Mouse (Mus musculus) monocyte, adult 5-6 weeks (primary cell): ENCODE results near the gene Fkbp14. TPM values are rescaled to one million over a fixed set of nuclear protein-coding genes. Genes with fewer than 3 reads are reported as not detected.

ENCODE experiments used
- ATAC-seq: fragments of 153-309, 156-312 bp; replicated peaks from 2 replicates; pipeline ENCODE4 v1.8.0; 2017; ENCODE audit warnings: mild to moderate bottlenecking; ENCODE audit not compliant: low TSS enrichment, insufficient number of reproducible peaks, severe bottlenecking, poor library complexity, low FRiP score
- total RNA-seq: library from RNA; stranded (forward); fragments of 200-1000, 200-491, 200-594 nt; gene quantifications from 3 replicates; pipeline ENCODE4 v1.2.3, GENCODE M21; 2017

Gene Fkbp14
- total RNA-seq: 0.58 TPM in 1 of 3 replicates, not detected in the others

DNA sequence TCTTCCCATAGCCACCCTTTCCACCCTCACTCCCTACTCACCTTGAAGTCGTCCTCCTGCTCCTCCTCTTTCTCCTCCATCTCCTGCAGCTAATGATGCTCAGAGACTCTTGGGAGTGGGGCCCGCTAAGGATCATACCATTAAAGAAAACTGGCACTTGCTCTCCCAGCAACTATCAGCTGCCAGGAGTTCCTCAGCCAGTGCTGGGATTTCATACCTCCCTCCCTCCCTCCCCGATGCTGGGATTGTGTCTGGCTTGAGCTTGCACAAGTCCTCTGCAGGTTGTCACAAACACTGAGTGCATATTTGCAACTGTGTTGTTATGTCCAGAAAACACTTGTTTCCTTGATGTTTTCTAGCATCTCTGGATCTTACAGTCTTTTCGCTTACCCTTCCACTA is at the start of gene Fkbp14:
Fkbp14 (minus strand) TSS at position 101 of the 400 bp plus-strand sequence.
- ATAC-seq: no peak

DNA sequence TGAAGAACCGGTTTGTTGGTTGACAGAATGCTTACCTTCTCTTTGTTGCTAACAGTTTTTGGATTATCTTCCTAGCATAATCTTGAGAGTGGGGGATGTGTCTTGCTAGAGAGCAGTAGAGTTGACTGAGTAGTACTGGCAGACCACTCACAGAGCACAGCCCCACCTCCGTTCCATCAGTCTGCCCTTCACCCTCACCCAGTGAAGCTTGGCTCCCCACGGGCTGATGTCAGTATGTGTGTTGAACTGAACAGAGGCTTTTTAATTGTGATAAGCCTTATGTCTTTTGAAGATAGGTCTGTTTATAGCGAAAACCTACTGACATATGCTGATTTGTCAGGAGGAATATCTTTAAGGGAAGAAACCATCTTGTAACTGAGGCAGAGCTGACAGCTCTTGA is 46.1 kb upstream of the Fkbp14 start:
- no peak for ATAC-seq

DNA sequence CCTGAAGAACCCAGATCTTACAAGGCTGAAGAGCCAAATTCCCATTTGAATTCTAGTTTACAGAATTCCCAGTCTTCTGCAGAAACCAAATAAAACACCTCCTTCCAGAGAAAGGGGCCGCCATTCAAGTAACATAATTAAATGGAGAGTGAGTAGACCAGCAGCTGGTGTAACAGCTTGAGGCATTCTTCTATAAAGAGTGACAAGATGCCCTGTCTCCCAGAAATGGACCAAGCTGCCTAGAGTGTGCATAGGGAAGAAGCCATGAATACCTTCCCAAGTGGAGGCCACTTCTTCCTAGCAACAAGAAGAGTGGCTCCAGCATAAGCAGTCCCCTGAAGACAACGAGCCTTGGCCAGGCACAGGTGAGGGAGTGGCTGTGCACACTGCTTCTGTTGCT is 44.8 kb upstream of the Fkbp14 start:
- no peak for ATAC-seq

DNA sequence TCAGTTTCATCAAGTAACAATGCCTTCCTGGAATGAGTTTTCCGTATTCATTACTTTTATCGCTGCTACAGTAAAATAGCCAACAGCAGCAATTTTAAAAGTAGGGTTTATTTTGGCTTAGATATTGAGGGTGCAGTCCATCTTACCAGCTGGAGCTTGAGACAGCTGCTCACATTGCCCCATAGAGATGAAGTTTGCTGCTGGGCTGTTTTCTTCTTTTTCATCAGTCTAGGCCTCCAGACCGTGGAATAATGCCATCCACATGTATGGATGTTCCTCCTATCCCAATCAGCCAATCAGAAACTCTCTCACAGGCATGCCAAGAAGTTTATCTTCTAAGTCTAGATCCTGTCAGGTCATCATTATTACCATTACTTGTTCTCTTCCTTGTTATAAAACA is 42.8 kb upstream of the Fkbp14 start:
- ATAC-seq: no peak

DNA sequence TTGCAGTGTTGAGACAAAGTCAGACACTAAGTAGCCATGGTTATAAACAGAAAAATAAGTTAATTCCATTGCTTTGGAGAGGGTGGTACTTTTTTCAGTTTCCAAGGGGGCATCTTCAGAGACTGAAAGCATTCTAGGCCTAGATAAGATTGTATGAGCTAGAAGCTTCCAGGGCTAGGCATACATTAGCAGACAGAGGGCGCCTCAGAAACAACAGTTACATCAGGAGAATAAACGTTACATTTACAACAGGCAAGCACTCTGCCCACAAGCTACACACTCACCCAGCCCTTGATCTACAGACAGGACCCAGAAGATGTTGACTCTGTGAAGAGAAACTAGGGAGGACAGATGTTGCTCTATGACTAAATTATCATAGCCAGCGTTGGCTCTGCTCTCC is 34.4 kb upstream of the Fkbp14 start:
- no peak for ATAC-seq

DNA sequence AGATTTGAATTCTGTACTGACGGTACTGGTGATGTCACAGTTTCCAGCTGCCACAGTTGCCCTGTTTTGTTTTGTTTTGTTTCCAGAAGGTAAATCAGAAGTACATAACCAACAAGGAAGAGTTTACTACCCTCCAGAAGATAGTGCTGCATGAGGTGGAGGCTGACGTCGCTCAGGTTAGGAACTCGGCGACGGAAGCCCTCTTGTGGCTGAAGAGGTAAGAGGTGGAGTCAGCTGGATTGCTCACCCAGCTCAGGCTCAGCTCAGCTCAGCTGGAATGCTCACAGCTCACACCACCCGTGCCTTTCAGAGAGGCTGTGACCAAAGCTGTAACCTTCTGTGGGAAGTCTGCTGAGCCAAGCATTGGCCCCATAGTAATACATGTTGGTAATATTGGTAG is 32.6 kb upstream of the Fkbp14 start:
- ATAC-seq: no peak

DNA sequence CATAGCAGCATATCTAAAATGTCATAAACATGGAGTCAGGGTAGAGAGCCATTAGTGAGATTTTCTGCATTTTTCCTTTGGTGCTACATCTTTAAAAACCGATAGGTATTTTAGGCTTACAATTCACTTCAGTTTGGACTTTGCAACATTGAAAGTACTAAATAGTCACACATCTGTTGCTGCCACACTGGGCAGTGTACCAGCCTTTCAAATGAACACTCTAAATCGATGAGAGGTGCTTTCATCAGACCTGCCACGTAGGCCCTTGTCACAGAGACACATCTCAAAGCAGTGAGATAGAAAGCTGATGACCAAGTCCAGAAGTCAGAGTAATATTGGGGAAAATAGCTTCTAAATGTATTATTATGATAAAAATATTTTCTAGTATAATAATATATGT is 31.3 kb upstream of the Fkbp14 start:
- ATAC-seq: no peak

DNA sequence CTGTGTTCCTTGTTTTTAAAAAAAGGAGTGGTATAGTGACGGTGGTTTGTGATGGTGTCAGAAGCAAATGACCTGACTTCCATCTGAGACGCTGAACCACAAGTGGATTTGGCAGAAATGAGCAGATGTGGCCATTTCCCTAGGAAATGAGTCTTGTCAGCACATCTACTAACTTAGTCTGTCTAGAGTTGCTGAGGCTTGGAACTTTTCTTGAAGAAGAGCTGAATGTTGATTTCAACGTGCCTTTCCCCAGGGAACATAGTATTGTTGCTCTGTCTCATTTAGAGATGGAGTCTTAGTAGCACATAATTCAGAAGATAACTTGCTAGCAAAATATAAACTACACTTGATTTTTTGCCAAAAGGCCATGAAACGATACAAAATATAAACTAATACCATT is 23.2 kb upstream of the Fkbp14 start:
- ATAC-seq: no peak

DNA sequence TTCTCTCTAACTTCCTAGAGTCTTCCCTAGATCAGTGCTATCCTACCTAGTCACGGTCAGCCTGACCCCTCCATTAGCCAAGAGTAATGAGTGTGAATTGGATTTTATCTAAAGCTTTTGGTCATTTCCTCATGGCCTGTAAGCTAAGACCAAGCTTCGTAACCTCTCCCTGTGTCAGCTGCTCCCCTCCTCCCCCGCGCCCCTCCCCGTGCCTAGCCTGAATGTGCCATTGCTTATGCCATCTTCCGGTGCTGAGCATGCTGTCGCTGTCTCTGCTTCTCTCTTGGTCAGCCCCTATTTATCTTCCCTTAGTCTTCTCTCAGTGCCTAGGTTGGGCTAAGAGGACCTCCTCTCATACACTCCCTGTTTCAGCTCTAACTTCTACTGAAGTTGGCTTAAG is 22.4 kb upstream of the Fkbp14 start:
- ATAC-seq: no peak

DNA sequence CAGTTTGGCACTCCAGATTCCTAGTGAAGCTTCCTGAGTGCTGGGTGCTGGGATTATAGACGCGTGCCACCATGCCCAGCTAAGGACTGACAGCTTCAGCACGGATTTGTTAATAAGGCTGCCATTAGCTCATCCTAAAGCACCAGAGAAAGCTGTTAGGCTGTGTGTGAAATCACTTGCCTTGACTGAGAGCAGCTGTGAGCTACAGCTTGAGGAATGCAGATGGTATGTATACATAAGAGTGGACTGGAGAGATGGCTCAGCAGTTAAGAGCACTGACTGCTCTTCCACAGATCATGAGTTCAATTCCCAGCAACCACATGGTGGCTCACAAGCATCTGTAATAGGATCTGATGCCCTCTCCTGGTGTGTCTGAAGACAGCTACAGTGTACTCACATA is 20.3 kb upstream of the Fkbp14 start:
- no peak for ATAC-seq

DNA sequence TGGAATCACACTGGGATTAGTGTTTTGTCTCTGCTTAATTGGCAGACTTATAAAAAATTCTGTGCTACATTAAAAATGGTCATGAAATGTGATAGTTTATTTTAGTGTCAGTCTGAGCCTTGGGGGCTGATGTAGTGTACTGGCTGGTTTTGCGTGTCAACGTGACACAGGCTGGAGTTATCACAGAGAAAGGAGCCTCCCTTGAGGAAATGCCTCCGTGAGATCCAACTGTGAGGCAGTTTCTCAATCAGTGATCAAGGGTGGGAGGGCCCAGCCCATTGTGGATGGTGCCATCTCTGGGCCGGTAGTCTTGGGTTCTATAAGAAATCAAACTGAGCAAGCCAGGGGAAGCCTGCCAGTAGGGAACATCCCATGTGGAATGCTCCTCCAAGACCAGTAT is 9.1 kb upstream of the Fkbp14 start:
- ATAC-seq: no peak

DNA sequence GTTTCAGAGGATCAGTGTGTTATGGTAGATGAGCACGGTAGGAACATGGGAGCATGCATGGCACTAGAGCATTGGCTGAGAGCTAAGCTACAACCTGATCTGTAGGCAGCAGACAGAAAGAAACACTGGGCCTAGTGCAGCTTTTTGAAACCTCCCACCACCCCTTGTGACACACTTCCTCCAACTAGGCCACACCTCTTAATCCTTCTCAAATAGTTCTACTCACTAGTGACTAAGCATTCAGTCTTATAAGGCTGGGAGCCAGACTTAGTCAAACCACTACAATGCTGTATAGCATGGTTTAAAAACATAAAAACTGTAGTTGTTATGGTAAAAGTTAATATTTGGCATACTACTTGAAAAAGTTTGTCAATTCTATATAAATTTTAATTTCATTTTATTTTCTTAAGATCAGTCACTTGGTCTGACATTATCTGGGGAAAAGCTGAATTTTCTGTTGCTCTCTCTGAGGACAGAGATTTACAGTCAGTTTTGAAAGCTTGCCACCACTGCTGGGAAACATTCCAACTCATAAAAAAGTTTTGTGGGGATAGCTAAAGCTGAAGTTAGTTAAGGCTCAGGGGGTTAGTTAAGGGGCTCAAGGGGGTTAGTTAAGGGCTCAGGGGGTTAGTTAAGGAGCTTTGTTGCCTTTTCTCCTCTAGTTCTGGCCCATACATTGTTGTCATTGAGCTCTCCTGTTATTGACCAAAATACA is 7.0 kb upstream of the Fkbp14 start:
- ATAC-seq: no peak

DNA sequence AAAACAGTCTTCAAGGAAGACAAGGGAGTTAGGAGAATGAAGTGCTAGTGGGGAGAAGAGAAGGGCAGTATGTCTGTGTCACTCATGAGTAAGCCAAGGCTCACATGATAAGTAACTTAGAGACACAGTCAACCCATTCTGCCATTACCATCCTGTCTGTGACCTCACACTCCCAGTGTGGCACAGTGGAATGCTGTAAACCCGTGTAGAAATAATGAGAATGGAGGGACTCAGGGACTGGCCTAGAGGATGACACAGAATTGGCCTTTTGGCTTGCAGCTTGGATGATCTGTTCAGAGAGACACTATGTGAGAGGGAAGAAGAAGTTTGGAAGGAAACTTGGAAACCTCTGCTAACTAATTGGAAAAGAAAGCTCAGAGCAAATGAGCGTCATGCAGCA is 5.8 kb upstream of the Fkbp14 start:
- ATAC-seq: no peak

DNA sequence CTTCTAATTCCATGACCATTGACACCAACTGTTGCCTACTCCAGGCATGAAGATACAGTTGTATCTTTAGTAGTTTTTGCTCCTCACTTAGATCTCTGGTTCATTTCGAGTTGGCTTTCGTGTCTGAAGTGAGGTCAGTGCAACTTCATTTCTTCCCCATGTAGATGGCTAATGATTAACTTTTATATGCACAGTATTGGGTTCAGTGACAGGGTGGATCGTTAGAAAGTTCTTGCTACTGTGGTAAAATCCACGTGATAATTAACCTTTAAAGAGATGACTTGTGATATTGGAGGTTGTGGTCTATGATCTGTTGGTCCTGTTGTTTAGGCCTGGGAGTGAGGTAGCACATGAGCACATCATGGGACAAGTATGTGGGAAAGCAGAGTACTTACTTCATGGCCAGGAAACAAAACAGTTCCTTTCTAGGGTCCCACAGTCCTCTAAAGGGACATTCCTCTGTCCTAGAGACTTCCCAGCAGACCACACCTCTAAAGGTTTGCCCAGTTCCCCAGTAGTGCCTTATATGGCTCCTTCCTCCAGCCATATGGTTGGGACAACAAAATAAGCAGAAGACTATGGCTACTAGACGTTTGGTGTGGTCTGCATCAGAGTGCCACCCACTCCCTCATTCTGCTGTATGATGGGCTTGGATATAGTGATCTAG is 3.7 kb upstream of the Fkbp14 start:
- no peak for ATAC-seq

DNA sequence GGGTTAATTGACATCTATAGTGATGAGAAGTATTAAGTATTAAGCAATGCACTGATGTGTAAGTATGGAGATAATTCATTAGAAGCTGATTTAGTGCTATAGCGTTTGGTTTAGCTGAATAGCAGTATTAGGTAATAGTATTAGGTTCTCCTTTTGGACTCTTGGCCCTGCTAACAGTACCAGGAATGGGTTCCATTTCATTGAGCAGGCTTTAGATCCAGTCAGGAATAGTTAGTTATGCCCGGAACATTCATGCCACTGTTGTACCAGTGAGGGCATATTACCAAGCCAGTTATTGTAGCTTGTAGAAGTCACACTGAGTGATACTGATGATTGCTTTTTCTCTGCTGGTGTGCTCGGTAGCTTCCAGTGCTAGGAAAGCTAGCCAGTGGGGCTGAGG is 603 bp upstream of the Fkbp14 start:
- no peak for ATAC-seq

DNA sequence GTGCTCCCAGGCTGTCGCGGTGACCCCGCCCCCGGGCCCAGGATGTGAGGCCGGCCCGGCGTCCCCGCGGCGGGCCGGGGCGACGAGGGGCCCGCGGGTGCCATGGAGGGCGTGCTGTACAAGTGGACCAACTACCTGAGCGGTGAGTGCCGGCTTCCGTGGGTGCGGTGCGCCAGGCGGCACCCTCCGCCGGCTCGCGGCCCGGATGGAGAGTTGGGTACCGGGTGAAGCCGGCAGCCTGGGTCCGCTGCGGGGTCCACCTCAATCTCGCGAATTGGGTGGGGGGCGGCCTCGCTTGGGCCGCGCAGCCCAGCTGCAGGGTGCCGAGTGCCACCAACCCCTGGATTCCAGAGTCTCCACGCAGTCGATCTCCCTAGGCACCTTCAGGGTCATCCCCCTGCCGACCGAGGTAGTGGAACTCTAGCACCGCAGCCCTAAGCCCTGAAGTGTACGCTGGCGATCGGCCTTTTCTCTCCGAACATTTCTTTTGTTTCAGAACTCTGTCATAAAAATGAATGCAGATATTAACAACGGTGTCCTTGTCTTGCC is 1.7 kb downstream of the Fkbp14 start:
- ATAC-seq: no peak

DNA sequence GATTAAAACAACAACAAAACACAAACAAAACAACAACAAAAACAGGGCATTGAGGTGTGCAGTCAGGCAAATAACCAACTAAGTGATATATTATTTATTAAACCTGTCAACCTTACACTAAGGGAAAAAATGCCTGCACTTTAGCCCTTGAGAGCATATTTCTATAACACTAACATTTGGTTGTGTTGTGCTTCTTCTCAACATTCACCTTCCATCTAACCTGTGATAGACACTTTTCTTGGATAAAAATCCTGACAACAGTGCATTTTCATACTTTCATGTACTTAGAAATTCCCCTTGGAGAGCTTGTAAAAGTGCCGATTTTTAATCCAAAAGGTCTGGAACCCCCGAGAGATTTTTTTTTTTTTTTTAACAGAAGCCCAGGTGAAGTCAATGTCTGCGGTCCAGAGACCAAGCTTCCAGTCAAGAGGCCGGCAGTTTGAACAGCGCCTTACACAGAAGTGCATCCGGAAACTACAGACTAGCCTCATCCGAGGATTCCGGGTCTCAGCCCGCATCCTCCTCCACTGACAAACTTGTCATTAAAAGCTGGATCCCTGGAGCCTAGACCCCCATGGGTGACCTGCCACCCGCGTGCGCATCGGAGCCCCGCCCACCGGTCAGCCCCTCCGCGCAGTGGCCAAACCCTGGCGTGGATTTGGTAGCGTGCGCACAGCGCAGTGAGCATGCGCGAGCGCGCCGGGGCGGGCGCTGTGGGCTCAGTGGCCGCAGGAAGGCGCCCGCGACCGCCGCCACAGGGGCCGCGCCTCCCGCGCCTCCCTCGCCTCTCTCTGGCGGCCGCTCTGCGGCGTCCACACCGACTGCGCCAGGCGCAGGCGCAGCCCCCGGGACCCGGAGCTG is 2.4 kb downstream of the Fkbp14 start, which contains the start of gene Plekha8:
Plekha8 (plus strand) TSS at position 643 of the 861 bp plus-strand sequence.
- ATAC-seq: peak; percentile 56; the same call in 1 of the 2 replicates

DNA sequence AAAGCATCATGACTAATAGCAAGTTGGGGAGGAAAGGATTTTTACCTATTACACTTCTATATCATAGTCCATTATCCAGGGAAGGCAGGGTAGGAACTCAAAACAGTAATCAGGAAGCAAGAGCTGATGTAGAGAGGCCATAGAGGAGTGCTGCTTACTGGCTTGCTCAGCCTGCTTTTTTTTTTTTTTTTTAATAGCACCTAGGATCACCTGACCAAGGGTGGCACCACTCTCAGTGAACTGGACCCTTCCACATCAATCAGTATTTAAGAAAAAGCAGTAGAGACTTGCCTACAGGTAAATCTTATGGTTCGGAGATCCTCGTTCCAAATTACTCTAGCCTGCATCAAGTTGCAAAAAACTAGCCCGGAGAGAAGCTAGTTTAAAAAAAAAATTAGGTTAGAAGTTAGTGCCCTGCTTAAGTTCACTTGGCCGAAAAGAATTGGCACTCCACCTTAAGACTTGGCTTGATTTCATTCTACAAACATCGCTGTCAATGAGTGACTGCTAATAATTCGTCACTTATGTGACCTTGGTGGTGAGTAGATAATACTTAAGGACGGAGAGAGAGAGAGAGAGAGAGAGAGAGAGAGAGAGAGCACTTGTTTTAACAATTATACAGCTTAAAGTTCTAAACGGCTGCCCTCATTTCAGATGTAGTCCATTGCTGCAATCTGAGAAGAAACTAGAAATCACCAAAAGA is 3.2 kb downstream of the Fkbp14 start:
- no peak for ATAC-seq
